Mouse (Mus musculus): ENCODE results near the gene Mcf2.

DNA sequence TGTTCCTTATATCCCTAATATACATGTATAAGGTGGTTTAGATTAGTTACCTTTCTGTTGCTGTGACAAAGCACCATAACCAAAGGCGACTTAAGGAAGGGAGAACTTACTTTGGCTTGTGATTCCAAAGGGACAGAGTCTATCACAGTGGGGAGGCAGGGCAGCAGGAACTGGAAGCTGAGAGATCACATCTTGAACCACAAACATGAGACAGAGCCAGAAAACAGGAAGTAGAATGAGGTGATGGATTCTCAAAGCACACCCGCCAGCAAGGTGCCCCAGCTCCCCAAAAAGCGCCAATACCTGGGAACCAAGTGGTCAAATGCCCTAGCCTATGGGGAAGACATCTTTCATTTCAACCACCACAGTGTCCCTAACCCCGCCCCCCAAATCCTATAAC is 157.9 kb downstream of the Mcf2 start:
- no peak for TF ChIP-seq EP300 (optimal IDR thresholded peaks at IDR 0.05)
- no peak for TF ChIP-seq CTCF (IDR thresholded peaks at IDR 0.05; ENCODE audit: low read depth)
